Mouse (Mus musculus) embryonic fibroblast, embryonic 13.5 days (primary cell): ENCODE measurements around the gene Phb2.

Experiments
- CTCF ChIP-seq: IDR thresholded peaks from 2 replicates; pipeline ENCODE4 v1.5.1; 2011; ENCODE audit warnings: mild to moderate bottlenecking, control low read depth, low read length, moderate library complexity, borderline replicate concordance; ENCODE audit not compliant: insufficient read depth
- POLR2A ChIP-seq: IDR thresholded peaks from 2 replicates; pipeline ENCODE4 v1.6.1; 2011; ENCODE audit warnings: low read depth, mild to moderate bottlenecking, control low read depth, low read length, moderate library complexity

DNA sequence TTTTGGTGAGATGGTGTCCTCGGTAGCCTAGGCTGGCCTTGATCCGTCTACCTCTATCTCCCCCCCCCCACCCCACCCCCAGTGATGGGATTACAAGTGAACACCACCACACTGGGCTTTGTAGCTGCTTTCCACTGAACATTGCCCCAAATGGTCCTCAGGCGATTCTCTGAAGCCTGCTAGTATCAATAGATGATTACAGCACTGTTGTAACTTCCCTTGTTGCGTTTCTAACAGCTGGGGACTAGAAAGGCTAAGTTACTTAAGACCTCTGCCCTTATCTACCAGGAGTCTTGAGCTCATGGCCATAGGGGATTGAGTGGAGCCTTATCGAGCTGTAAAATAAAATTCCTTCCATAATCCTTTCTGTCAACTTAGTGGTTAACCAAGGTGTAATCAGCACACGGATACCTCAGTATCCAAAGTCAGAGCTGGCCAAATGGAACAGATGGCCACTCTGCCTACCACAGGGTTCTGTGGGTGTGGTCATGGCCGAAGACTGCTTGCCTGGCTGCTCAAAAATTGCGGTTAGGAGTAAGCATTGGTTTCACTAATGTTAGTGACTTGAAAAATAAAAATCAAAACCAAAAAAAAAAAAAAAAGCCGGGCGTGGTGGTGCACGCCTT lies 42.8 kb upstream of the Phb2 start:
- TF ChIP-seq CTCF (no peak), POLR2A (no peak)
